Mouse (Mus musculus) lung, adult 18-20 months (tissue): ENCODE data around the gene Uqcc2.

Experiments
- DNase-seq, 2 experiments: peaks; one replicate each; pipeline ENCODE4 v3.0.0; 2022; ENCODE audit warnings: mixed read lengths in 2 of 2

Uqcc2 gene

GRCm38 (mm10) chr17:27154256-27154655, 20.5 kb upstream of the Uqcc2 start:
- DNase-seq: no peak

DNA sequence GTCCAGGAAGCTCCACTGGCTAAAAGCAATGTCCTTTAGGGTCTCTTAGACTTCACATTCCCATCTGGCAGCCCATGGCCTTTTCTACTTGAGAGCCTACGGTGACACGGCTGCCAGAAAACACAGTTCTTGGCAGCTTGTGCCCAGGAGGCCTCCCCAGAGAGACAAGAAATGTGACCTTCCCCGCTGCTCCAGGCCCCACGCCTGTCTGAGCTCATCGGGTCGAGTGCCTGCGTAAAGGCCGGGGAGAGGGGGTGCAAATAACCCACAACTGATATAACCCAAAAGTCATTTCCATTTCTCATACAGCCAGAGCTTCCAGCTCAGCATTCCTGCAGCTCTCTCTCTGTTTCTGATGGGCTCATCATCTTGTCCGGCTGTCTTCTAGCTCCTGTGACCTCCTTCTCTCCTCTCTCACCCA, 20.1 kb upstream of the Uqcc2 start:
- DNase-seq: peak in 1 of 2 experiments; percentile 41

GRCm38 (mm10) chr17:27152976-27153723, 19.4 kb upstream of the Uqcc2 start:
- DNase-seq: peak in 1 of 2 experiments; percentile 60

- DNase-seq: no peak
Measured at GRCm38 (mm10) chr17:27151411-27151810, 17.7 kb upstream of the Uqcc2 start.

- no peak for DNase-seq
Measured at GRCm38 (mm10) chr17:27150871-27151270, 17.2 kb upstream of the Uqcc2 start.

GRCm38 (mm10) chr17:27146323-27146923, 12.7 kb upstream of the Uqcc2 start:
- no peak for DNase-seq

GRCm38 (mm10) chr17:27144152-27144551, 10.4 kb upstream of the Uqcc2 start:
- DNase-seq: no peak

DNA sequence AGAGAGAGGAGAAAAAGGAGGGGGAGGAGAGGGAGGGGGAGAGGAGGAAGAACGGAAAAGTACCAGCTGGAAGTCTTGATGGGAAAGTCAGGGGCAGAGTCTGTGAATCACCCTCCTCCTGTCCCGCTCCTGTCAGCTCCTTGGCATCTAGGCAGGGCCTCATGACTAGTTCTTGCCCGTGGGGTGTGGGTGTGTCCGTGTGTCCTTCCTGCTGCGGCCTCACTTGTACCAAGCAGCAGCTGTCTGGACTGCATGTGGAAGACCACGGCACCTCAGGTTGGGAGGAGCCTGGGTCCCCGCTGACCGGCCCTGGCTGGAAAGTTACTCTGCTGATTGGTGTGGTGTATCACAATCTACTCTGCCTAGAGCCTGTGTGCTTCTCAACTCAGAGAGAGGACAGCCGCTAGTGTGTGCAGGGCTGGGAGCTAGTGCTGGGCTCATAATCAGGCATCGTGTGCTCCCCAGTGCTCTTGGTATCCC, 8.3 kb upstream of the Uqcc2 start:
- peak in 1 of 2 experiments; percentile 35 for DNase-seq

DNA sequence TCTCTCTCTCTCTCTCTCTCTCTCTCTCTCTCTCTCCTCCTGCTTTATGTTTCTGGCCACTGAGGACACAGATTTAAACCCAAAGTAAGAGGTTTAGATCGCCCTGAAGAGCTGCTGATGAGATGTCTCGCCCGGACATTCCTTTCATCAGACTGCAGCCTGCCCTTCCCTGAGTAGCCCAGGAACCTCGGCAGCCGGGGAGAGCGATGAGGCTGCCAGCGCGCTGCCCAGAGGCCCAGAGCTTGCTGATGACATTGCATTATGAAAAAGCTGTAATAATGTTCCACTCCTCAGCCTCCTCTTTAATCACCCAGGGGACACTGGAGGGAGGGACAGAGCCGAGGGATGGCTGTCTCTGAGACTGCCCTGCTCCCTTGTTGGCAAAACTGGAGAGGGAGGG, 6.5 kb upstream of the Uqcc2 start:
- no peak for DNase-seq

- no peak for DNase-seq
Measured at GRCm38 (mm10) chr17:27139304-27139703, 5.6 kb upstream of the Uqcc2 start.

DNA sequence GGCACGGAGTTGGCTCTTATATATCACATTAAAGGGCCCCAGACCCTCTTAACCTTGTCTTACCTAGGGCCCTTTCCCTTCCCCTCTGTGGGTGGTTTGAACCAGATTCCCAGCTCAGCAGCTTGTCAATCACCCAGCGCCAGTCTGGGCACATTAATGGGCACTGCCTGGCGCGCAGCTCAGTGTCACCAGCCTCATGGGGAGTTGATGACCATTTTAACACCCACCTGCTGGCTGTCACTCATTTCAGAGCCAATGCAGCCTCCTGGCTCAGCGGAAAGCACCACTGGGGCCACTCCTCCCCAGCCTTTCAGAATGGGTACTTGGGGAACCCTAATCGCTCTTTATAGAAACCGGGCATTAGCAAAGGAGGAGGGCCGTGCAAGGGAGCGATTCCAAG, 4.7 kb upstream of the Uqcc2 start:
- DNase-seq: no peak

DNA sequence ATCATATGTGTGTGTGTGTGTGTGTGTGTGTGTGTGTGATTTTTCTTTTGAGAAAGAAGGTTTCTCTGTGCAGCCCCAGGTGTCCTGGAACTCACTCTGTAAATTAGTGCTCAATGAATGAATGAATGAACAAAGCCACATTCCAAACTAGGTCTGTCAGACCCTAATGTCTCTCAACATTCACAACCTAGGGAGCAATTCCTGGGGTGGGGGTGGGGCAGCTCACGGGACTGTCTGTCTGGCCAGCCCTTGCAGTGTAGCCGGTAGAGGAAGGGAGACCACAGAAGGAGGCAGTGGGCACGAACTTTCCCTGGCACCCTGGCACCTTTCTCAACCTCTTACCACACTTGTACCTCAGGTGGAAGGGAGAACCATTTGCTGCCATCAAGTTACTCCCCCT, 999 bp upstream of the Uqcc2 start:
- no peak for DNase-seq

- no peak for DNase-seq
Measured at GRCm38 (mm10) chr17:27134187-27134586, 471 bp upstream of the Uqcc2 start.

- no peak for DNase-seq
Measured at GRCm38 (mm10) chr17:27132238-27132637, 1.5 kb downstream of the Uqcc2 start.

GRCm38 (mm10) chr17:27131240-27131665, 2.5 kb downstream of the Uqcc2 start:
- DNase-seq: peak in 1 of 2 experiments; percentile 3

GRCm38 (mm10) chr17:27130246-27130645, 3.5 kb downstream of the Uqcc2 start:
- DNase-seq: no peak

DNA sequence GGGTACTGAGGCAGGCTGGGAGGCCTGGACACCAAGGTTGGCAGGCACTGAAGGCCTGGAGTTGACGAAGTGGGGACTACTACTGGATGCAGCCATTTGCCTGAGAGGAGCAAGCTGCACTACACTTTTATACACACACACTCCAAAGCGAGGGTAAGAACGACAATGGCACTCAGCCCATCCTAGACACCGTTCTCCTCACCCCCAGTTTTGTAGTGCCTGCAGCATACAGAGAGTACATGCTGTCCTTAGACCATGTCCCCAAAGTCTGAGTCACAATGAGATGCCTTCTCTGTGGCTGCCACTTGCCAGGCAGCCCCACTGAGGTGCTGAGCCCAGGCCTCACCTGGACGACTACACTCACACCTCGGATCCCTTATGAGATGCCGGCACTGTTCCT, 3.9 kb downstream of the Uqcc2 start:
- no peak for DNase-seq

DNA sequence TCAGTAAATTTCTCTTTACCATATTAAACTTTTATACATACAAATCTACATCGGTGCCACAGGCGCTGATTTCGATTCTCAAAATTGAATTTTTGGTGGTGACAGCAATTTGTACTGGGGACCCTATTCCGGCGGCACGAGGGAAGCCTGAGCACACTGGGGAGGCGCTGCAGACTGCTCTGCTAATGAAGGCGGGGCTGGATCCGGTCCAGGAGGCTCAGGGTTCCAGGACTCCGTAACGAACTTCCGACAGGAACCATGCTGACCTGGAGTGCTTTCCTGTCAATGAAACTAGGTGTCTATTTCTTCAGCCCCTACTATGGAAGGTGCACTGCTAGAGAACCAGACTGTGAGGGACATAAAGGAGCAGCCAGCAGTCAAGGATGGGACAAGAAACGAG, 4.4 kb downstream of the Uqcc2 start:
- peak in 1 of 2 experiments; percentile 3 for DNase-seq

DNA sequence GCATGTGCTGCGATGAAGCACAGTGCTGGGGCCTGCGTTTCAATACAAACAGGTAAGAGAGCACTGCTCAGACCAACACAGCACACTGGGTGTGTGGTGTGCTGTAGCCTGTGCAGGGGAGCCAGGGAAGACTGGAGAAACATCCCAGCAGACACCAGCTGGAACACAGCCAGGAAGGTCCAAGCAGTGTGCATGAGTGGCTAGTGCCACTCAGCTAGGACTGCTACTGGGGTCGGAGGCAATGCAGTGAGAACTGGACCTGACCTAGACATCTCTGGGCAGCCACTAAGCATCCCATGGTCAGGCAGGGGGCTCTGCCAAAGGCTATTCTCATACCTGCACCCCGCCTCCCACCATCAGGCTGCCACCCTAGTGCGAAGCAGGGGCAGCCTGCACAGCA, 5.5 kb downstream of the Uqcc2 start:
- peak in 1 of 2 experiments; percentile 5 for DNase-seq

GRCm38 (mm10) chr17:27126974-27127373, 6.7 kb downstream of the Uqcc2 start:
- no peak for DNase-seq

DNA sequence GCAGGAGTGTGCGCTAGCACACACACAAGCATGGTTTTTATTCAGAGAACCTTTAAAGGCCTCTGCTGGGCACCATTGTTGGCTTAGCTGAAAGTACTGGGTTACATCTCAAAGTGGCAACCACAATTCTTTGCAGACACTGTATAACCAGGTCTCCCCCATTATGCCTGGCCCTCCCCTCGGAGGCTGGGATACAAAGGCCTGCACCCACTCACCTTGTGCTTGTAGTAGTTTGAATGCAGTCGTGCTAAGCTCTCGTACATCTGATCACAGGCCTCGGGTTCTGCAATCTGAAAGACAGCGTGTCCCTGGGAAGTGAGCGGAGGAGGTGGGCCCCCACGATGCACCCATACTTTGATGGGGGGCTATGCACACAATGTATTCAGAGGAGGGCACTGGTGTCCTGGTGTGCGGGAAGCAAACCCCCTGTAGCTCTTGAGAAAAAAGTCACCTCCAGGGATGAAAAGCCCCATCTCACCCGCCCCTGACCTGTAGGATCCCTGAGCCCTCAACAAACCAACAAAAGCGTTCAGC, 8.0 kb downstream of the Uqcc2 start:
- no peak for DNase-seq

DNA sequence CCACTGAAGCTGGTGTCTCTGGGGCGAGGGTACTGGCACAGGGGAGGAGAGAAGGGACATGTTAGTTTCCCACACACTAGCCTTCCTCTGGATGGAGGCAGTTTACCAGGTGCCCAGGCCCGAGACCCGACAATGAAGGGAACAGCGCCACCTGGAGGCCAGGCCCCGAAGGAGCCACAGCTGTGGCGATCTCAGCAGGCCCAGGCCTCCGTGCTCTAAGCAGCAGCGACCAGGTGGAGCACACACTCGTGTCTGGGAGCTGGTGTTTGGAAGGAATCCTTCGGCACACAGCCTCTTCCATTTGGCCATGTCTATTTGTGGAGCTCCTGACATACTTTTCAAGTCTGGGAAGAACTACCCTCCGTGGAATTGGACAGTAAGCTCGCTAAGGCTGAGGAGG, 8.5 kb downstream of the Uqcc2 start:
- DNase-seq: peak; percentile 61 to 68

DNA sequence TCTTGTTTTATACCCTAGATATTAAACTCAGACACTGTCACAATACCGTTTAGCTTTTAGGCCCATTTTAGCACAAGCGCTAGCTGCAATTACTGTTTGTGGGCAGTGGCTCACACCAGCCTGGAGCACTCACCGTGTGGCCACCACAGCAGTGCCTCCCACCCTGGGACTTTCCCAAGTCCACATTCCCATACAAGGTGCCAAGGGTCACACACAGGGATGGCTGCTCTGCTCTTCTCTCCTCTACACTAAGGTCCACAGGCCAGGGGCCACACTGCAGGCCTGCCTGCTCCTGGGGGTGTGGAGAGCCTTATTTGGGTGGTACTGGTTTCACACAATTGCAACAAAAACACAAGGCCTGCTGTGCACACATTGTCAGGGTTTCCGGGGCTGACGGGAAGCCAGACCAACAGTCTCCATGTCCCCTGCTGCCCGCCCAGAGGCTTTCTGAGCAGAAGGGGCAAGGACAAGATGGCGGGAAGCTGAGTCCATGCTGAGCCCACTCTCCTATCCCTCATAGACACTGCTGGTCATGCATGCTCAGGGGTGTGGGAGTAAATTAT, 9.8 kb downstream of the Uqcc2 start:
- no peak for DNase-seq

DNA sequence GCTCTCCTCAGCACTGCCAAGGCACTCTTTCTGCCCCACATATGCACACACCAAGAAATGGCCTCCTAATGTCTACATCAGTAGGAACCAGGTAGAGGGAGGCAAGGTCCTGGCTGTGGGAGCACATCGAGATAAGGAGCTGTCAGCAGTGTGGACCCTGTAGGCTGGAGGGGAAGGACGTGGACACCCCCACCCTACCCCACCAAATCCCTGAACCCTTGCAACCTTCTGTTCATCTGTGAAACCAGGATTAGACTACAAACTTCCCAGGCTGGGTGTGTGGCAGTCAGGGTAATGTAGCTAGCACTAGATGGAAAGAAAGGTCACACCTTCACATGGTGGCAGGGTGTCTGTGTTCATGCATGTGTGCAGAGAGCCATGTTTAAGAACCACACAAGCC, 10.6 kb downstream of the Uqcc2 start:
- no peak for DNase-seq
